In genomic region chr5:107073536-107073935, GRCm38 (mm10) we compare ENCODE assay signal across 21 mouse cellular contexts.
DNase-seq lines count a peak whose midpoint lies in the region; ATAC-seq and TF ChIP-seq lines count a peak whose summit lies in the region.
"Had no signal": no experiment of that assay in that cellular context is flagged by ENCODE, and none has a peak within 500 bp of the region (broad histone marks: within the 10 kb centered on the region; RNA-seq: fewer than 3 reads in every experiment).

No protein-coding gene starts in this region.

- TF ChIP-seq CTCF in lung, postnatal 0 days (IDR thresholded peaks at IDR 0.05): no peak

- H3K36me3 ChIP-seq in kidney, embryonic 14.5 days (ENCODE audit: control insufficient read depth, insufficient read depth, low read length): no peaks in the 10 kb centered on the region
- no peaks in the 10 kb centered on the region for H3K36me3 ChIP-seq in lung, postnatal 0 days (ENCODE audit: insufficient read depth, low read length)
- H3K36me3 ChIP-seq: embryonic facial prominence, embryonic 13.5 days; embryonic facial prominence, embryonic 15.5 days; forebrain, embryonic 10.5 days; forebrain, embryonic 12.5 days had no signal

- WGBS in kidney, embryonic 14.5 days: 42% methylated on average over 3 of the region's 3 CpGs
- WGBS in lung, postnatal 0 days: 53% methylated on average over 3 of the region's 3 CpGs

- no peak overlapping the region for H3K27ac ChIP-seq in kidney, embryonic 14.5 days (ENCODE audit: low read depth, low read length)
- H3K27ac ChIP-seq in lung, postnatal 0 days (ENCODE audit: low read length): peak overlapping the region; percentile 15
- H3K27ac ChIP-seq: embryonic facial prominence, embryonic 13.5 days; embryonic facial prominence, embryonic 15.5 days; forebrain, embryonic 10.5 days; forebrain, embryonic 12.5 days had no signal

- no peak for ATAC-seq in kidney, embryonic 14.5 days (ENCODE audit: low FRiP score, low TSS enrichment)
- no peak for ATAC-seq in lung, postnatal 0 days
- ATAC-seq: forebrain, embryonic 14.5 days; forebrain, embryonic 16.5 days had no signal

- no peaks in the 10 kb centered on the region for H3K27me3 ChIP-seq in kidney, embryonic 14.5 days (ENCODE audit: control insufficient read depth, insufficient read depth, low read length)
- no peaks in the 10 kb centered on the region for H3K27me3 ChIP-seq in lung, postnatal 0 days (replicated peaks; ENCODE audit: insufficient read depth, low read length)
- H3K27me3 ChIP-seq: embryonic facial prominence, embryonic 13.5 days; embryonic facial prominence, embryonic 15.5 days had no signal

- H3K4me1 ChIP-seq in kidney, embryonic 14.5 days (ENCODE audit: control insufficient read depth, insufficient read depth, low read length): peaks cover 12% of the 10 kb centered on the region; the same call in 1 of the 2 replicates
- H3K4me1 ChIP-seq in lung, postnatal 0 days (ENCODE audit: insufficient read depth, low read depth, low read length): no peaks in the 10 kb centered on the region

- no peak overlapping the region for H3K4me3 ChIP-seq in kidney, embryonic 14.5 days (ENCODE audit: low read length)
- no peak overlapping the region for H3K4me3 ChIP-seq in lung, postnatal 0 days (ENCODE audit: low read depth, low read length)
- H3K4me3 ChIP-seq: embryonic facial prominence, embryonic 13.5 days; embryonic facial prominence, embryonic 15.5 days; erythroblast, embryonic 14.5 days; forebrain, embryonic 10.5 days; forebrain, embryonic 12.5 days had no signal

- no peak overlapping the region for H3K9ac ChIP-seq in kidney, embryonic 14.5 days (ENCODE audit: low read depth, low read length)
- H3K9ac ChIP-seq in lung, postnatal 0 days (replicated peaks; ENCODE audit: low read depth): no peak overlapping the region
- H3K9ac ChIP-seq: embryonic facial prominence, embryonic 13.5 days; embryonic facial prominence, embryonic 15.5 days; forebrain, embryonic 12.5 days had no signal

- no peak for TF ChIP-seq EP300 in lung, postnatal 0 days (IDR thresholded peaks at IDR 0.05)

- no peak overlapping the region for H3K4me2 ChIP-seq in kidney, embryonic 14.5 days (replicated peaks; ENCODE audit: low read depth, low read length)
- no peak overlapping the region for H3K4me2 ChIP-seq in lung, postnatal 0 days (replicated peaks; ENCODE audit: low read depth, low read length)
- H3K4me2 ChIP-seq: embryonic facial prominence, embryonic 13.5 days; embryonic facial prominence, embryonic 15.5 days; forebrain, embryonic 12.5 days had no signal

- peak; percentile 13 for DNase-seq in kidney, adult 9 months
- no peak for DNase-seq in lung, postnatal 0 days (ENCODE audit: low spot score)
- no peak for DNase-seq in lung, postnatal 36 days
- DNase-seq: adrenal gland, adult 2 months; adrenal gland, postnatal 10 days; adrenal gland, postnatal 25 days; cerebellum, adult 11 months; cerebellum, adult 18-20 months; cerebellum, adult 8-10 months; cerebellum, adult 9-11 months; cerebellum, postnatal 14 days; cerebellum, postnatal 36 days; embryo, embryonic 11 days had no signal

- no peaks in the 10 kb centered on the region for H3K9me3 ChIP-seq in kidney, embryonic 14.5 days (ENCODE audit: control insufficient read depth, low read length)
- H3K9me3 ChIP-seq in lung, postnatal 0 days (ENCODE audit: low read length): no peaks in the 10 kb centered on the region
- H3K9me3 ChIP-seq: embryonic facial prominence, embryonic 13.5 days; embryonic facial prominence, embryonic 15.5 days; forebrain, embryonic 10.5 days; forebrain, embryonic 12.5 days had no signal
